Mouse (Mus musculus): ENCODE data around the gene Ptcra.
"Not testable (repeated sequence)": the region's sequence is repeated elsewhere in the genome, so short reads cannot be mapped to it uniquely, and the experiment has no call there.

Ptcra gene

DNA sequence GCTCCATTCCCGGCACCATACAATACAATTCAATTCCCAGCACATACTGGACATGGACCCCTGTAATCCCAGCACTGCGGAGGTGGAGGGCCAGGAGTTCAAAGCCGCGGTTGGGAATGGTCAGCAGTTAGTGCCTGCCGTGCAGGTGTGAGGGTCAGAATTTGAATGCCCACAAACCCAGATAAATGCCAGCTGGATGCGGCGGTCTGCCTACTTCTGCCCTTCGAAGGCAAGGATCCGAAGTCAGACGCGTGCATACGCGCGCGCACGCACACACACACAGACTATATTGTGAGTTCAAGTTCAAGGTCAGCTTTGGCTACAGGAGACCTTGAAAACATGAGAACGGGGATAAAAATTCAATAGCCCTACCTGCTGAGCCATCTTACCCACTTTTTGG is 8.1 kb upstream of the Ptcra start:
- DNase-seq (ENCODE audit: low read depth, low spot score) = no peak

GRCm38 (mm10) chr17:46771025-46771424 is 7.5 kb upstream of the Ptcra start:
- no peak for DNase-seq (ENCODE audit: low read depth, low spot score)

- DNase-seq (ENCODE audit: low read depth, low spot score) = no peak
Observed at GRCm38 (mm10) chr17:46770546-46770945, 7.0 kb upstream of the Ptcra start.

- no peak for DNase-seq (ENCODE audit: low read depth, low spot score)
Observed at GRCm38 (mm10) chr17:46767868-46768267, 4.4 kb upstream of the Ptcra start.

- not testable (repeated sequence) for DNase-seq (ENCODE audit: low read depth, low spot score)
Observed at GRCm38 (mm10) chr17:46764916-46765315, 1.4 kb upstream of the Ptcra start.

GRCm38 (mm10) chr17:46758753-46759152 is 4.8 kb downstream of the Ptcra start:
- DNase-seq (ENCODE audit: low read depth, low spot score) = no peak

GRCm38 (mm10) chr17:46751794-46752556 is 11.5 kb downstream of the Ptcra start, which contains the start of gene Cnpy3:
TSS of gene Cnpy3 (minus strand) at chr17:46752214.
- peak; percentile 98 for DNase-seq (ENCODE audit: low read depth, low spot score)

GRCm38 (mm10) chr17:46751056-46751793 is 12.3 kb downstream of the Ptcra start:
- DNase-seq (ENCODE audit: low read depth, low spot score) = no peak

DNA sequence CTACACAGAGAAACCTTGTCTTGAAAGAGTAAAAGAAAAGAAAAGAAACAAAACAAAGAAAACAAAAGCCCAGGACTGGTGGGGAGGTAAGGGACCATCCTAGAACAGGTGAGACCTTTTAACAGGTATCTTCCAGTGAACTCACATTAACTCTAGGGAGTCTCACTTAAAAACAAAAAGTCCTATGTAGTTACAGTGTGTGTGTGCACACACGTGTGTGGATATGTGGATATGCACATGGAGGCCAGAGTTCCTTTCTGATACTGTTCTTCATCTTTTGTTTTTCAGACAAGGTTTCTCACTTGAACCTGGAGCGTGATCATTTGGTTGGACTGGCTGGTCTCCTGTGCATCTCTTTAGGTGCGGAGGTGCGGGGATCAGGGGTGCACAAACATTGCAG is 12.9 kb downstream of the Ptcra start:
- DNase-seq (ENCODE audit: low read depth, low spot score) = no peak

GRCm38 (mm10) chr17:46749282-46749681 is 14.2 kb downstream of the Ptcra start:
- no peak for DNase-seq (ENCODE audit: low read depth, low spot score)

DNA sequence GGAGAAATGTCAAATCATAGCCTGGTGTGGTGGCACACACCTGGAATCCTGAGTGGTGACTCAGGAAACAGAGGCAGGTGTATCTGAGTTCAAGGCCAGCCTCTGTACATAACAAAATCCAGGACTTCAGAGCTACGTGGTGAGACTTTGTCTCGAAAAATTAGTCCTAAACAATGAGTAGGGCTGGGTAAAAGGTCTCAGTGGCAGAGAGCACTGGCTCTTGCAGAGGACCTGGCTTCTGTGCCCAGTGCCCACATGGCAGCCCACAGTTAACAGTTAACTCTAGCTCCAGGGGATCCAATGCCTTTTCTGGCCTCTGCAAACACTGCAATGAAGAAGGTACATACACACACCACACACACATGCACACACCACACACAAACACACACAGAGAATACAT is 15.7 kb downstream of the Ptcra start:
- DNase-seq (ENCODE audit: low read depth, low spot score) = no peak

DNA sequence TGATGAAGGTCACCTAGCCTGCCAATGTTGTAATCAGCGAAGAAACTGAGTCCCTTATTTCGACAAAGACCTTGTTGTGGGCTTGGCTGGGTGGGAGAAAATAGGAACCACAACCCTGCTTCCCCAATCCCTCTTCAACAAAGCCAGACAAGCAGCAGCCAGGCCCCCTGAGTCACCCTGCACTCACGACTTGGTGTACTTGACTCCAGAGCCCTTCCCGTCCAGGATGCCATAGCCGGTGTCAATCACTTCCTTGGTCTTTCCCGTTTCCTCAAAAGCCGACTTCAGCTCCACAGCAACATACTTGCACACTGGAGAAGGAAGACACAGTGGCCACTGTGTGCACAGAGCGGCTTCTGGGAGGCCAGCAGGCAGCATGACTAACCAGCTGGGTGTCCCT is 16.3 kb downstream of the Ptcra start:
- DNase-seq (ENCODE audit: low read depth, low spot score) = no peak

DNA sequence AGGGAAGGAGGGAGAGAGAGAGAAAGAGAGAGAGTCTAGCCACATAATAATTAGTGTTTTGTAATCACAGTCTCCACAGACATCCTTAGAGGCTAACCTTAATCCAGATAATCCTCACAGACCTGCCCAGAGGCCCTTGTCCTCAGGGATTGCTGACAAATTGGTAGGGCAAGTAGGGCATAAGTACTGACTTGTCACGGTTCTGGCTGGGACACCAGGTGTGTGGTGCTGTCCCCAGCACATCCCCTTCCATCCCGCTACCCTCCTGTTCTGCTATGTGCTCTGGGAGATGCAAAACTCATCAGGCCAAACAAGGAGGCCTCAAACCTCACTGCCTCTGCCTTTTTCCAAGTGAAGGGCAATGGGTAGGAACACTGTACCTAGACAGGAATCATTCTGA is 18.0 kb downstream of the Ptcra start:
- no peak for DNase-seq (ENCODE audit: low read depth, low spot score)

DNA sequence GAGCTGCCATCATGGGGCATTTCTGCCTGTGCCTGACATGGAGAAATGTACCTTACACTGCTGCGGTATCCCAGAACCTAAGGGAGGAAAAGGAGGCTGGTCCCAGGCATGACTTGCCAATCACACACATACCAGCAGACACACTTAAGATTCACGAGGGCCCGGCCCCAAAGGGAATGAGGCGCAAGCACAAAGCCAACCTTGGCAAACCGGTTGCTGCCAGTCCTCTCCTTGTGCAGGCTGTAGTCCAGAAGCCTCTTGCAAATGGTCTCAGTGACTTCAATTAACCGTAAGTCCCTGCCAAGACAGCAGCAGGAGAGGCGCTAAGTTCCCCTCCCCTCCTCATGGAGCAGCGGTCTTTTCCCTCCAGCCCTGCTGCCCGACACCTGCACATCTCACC is 20.5 kb downstream of the Ptcra start:
- DNase-seq (ENCODE audit: low read depth, low spot score) = no peak

DNA sequence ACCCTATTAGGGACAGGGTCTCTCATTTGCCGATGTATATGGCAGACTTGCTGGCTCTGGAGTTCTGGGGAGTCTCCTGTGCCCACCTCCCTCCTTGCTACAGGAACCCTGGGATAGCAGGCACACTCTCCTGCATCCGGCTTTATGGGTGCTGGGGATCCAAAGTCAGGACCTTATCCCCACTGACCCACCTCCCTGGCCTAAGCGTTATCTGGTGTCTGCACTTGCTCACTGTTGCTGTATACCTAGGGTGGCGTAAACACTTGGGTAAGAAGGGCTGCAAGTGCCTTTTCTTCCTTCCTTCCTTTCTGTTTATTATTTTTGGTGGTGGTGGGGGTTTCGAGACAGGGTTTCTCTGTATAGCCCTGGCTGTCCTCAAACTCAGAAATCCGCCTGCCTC is 22.2 kb downstream of the Ptcra start:
- no peak for DNase-seq (ENCODE audit: low read depth, low spot score)

- no peak for DNase-seq (ENCODE audit: low read depth, low spot score)
Observed at GRCm38 (mm10) chr17:46736160-46736559, 27.4 kb downstream of the Ptcra start.

GRCm38 (mm10) chr17:46735287-46735686 is 28.2 kb downstream of the Ptcra start:
- DNase-seq (ENCODE audit: low read depth, low spot score) = no peak

DNA sequence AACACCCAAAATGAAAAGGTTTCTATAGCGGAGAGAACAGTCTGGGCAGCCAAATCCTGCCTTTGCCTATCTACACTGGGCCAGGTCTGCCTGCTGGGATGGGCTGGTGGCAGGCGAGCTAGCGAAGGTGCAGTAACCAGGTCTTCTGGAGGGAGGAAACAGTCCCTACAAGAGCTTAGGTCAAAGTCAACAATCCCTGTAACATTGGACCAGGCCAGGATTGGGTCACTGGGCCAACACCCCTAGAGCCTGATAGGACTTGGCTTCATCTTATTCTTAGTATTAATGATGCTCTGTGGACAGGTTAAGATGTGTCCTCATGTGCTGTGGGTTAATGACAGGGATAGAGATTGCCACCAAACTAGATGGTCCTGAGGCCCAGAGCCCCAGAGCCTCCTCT is 29.5 kb downstream of the Ptcra start:
- no peak for DNase-seq (ENCODE audit: low read depth, low spot score)

DNA sequence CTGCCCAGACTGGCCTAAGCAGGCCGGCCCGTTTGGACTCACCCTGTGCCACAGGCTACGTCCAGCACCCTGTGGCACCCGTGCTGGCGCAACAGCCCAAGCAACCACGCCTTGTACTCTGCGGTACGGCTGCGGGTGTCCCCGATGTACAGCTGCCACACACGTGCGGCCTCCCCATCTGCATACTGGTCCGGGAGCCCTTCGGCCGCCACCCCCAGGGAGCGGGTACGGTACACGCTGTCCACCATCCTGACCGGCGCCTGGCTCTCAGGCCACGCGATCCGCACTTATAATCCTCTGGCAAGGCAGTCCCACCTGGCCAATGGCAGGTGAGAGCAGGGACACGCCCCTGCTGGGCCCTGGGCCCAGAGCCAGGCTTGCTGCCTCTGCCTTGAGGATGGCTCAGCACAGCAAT is 34.6 kb downstream of the Ptcra start, which contains the start of gene Gnmt:
Gene Gnmt (minus strand): TSS at position 265 of the 415 bp plus-strand sequence.
- no peak for DNase-seq (ENCODE audit: low read depth, low spot score)

GRCm38 (mm10) chr17:46728496-46728895 is 35.0 kb downstream of the Ptcra start:
- no peak for DNase-seq (ENCODE audit: low read depth, low spot score)

DNA sequence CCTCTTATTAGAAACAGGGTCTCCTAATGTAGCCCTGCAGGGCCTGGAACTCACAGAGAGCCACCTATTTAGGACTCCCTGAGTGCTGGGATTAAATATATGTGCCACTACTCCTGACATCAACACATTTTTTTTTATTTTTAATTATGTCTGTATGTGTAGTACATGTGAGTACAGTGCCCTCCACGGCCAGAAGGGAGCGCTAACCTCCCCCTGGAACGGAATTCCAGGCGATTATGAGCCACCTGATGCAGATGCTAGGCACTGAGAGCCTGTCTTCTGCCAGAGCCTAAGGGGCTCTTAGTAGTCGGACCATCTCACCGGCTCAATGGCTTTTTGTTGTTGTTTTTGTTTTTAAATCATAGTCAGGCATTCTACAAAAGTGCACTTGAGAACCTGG is 35.5 kb downstream of the Ptcra start:
- no peak for DNase-seq (ENCODE audit: low read depth, low spot score)

DNA sequence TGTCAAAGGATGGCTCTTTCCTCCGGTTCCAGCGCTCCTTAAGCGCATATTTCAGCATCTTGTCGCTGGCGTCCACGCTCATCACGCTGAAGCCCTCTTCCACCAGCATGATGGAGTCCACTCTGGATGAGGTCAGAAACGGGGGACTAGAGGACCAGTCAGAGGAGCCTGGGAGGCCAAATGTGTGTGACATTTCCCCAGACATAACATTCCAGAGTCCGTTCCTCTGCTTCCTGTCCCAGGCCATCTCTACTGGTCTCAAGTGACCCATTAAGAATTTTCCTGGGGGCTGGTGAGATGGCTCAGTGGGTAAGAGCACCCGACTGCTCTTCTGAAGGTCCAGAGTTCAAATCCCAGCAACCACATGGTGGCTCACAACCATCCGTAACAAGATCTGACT is 36.2 kb downstream of the Ptcra start:
- no peak for DNase-seq (ENCODE audit: low read depth, low spot score)
